Mouse (Mus musculus): Measurements from ENCODE around the gene Fam114a1. TPM values are rescaled to one million over a fixed set of nuclear protein-coding genes. Genes with fewer than 3 reads are reported as not detected.

Fam114a1 gene
- polyA plus RNA-seq, 1 experiment, result 8.1 TPM

DNA sequence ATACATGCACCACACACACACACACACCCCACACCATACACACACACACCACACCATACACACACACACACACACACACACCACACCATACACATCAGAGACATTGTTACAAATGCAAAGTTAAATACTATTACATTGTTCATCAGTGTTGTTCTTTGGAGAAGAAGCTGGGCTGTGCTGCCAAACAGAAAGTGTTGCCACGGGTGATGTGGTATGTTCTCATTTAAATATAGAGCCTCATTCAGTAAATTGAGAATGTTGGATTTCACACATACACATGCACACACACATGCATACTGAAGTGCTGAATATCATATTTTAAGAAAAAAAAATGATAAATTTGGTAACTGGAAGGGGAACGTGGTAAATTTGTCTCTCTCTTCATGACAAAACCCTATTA lies 54.8 kb downstream of the Fam114a1 start:
- H3K27ac ChIP-seq (ENCODE audit: insufficient read depth, low read length), result no peak overlapping the region
- no peak overlapping the region for H3K4me3 ChIP-seq (ENCODE audit: insufficient read depth, low read length)
- peaks cover 8% of the 10 kb centered on the region for H3K4me1 ChIP-seq (ENCODE audit: control insufficient read depth, insufficient read depth, low read length)
- TF ChIP-seq CTCF (IDR thresholded peaks at IDR 0.05; ENCODE audit: extremely low read depth, insufficient read depth, low read length) (no peak), POLR2A (IDR thresholded peaks at IDR 0.05; ENCODE audit: extremely low read depth, insufficient read depth, low read length) (no peak)

GRCm38 (mm10) chr5:65025916-65026315 lies 56.0 kb downstream of the Fam114a1 start:
- Histone ChIP-seq H3K4me3 (ENCODE audit: insufficient read depth, low read length) (no peak overlapping the region), H3K27ac (ENCODE audit: insufficient read depth, low read length) (no peak overlapping the region), H3K4me1 (ENCODE audit: control insufficient read depth, insufficient read depth, low read length) (peaks cover 8% of the 10 kb centered on the region)
- TF ChIP-seq POLR2A (IDR thresholded peaks at IDR 0.05; ENCODE audit: extremely low read depth, insufficient read depth, low read length), result no peak
- TF ChIP-seq CTCF (IDR thresholded peaks at IDR 0.05; ENCODE audit: extremely low read depth, insufficient read depth, low read length), result no peak

- no peak overlapping the region for H3K4me3 ChIP-seq (ENCODE audit: insufficient read depth, low read length)
- TF ChIP-seq POLR2A (IDR thresholded peaks at IDR 0.05; ENCODE audit: extremely low read depth, insufficient read depth, low read length) (no peak), CTCF (IDR thresholded peaks at IDR 0.05; ENCODE audit: extremely low read depth, insufficient read depth, low read length) (no peak)
Observed at GRCm38 (mm10) chr5:65026776-65027175, 56.9 kb downstream of the Fam114a1 start.

DNA sequence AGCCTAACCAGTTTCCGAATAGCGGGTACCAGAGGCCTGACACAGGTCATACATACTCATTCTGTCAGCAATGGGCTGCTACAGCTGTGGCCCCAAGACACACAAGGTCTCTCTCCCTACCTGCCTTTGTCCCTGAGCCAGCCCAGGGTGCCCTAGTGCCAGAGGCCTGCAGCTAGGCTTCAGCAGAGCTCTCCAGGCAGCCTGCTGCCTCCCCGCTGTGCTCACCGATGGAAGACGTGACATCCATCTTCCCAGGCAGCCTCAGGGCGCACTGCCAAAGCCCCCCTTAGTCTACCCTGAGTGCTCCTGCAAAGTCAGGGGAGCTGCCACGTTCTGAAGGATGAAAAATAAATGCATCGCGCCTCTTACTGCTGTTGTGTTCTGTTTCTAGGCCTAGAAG lies 58.1 kb downstream of the Fam114a1 start:
- TF ChIP-seq POLR2A (IDR thresholded peaks at IDR 0.05; ENCODE audit: extremely low read depth, insufficient read depth, low read length) (no peak), CTCF (IDR thresholded peaks at IDR 0.05; ENCODE audit: extremely low read depth, insufficient read depth, low read length) (no peak)
- Histone ChIP-seq H3K27ac (ENCODE audit: insufficient read depth, low read length) (no peak overlapping the region), H3K4me1 (ENCODE audit: control insufficient read depth, insufficient read depth, low read length) (peaks cover 5% of the 10 kb centered on the region; the same call in 1 of the 2 replicates), H3K4me3 (ENCODE audit: insufficient read depth, low read length) (no peak overlapping the region)

More at GRCm38 (mm10) chr5:65026776-65027175, 56.9 kb downstream of the Fam114a1 start:
- no peak overlapping the region for H3K27ac ChIP-seq (ENCODE audit: insufficient read depth, low read length)
- H3K4me1 ChIP-seq (ENCODE audit: control insufficient read depth, insufficient read depth, low read length), result peaks cover 6% of the 10 kb centered on the region

DNA sequence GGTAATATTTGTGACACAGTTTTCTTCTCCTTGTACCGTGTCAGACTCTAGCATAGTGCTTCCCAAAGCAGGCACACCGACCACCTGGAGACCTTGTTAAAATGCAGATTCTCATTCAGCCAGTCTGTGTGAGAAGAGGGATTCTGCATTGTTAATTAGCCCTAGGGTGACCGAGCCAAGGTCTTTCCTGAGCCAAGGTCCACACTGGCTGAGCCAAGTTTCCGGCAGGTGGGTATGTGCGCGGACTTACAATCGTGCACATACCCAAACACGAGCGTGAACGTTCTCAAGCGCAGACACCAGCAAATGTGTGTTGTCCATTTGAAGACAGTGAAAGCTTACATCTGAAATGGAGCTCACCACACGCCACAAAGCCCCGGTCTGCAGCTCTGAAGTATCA lies 66.7 kb downstream of the Fam114a1 start:
- no peak overlapping the region for H3K27ac ChIP-seq (ENCODE audit: insufficient read depth, low read length)
- no peak overlapping the region for H3K4me3 ChIP-seq (ENCODE audit: insufficient read depth, low read length)
- TF ChIP-seq CTCF (IDR thresholded peaks at IDR 0.05; ENCODE audit: extremely low read depth, insufficient read depth, low read length), result no peak
- no peak for TF ChIP-seq POLR2A (IDR thresholded peaks at IDR 0.05; ENCODE audit: extremely low read depth, insufficient read depth, low read length)
- peaks cover 2% of the 10 kb centered on the region; the same call in 1 of the 2 replicates for H3K4me1 ChIP-seq (ENCODE audit: control insufficient read depth, insufficient read depth, low read length)

DNA sequence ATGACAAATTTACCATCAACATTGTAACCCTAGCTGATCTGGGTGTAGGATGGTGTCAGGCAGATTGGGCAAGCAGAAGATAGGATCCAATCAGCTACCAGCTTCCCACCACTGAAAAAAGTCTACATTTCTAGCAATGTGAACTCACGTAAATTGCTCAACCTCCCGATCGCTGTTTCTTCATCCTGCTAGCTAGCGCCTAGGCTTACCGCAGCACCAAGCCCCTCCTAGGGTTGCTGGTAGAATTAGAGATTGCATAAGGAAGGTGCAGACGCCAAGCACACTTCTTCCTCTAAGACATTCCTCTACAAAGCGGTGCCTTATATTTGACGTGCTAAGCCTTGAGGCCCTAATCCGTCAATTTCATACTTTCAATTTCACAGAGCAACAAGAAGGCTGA lies 68.4 kb downstream of the Fam114a1 start:
- H3K27ac ChIP-seq (ENCODE audit: insufficient read depth, low read length), result no peak overlapping the region
- H3K4me1 ChIP-seq (ENCODE audit: control insufficient read depth, insufficient read depth, low read length), result peaks cover 2% of the 10 kb centered on the region; the same call in 1 of the 2 replicates
- H3K4me3 ChIP-seq (ENCODE audit: insufficient read depth, low read length), result no peak overlapping the region
- TF ChIP-seq CTCF (IDR thresholded peaks at IDR 0.05; ENCODE audit: extremely low read depth, insufficient read depth, low read length), result no peak
- no peak for TF ChIP-seq POLR2A (IDR thresholded peaks at IDR 0.05; ENCODE audit: extremely low read depth, insufficient read depth, low read length)

DNA sequence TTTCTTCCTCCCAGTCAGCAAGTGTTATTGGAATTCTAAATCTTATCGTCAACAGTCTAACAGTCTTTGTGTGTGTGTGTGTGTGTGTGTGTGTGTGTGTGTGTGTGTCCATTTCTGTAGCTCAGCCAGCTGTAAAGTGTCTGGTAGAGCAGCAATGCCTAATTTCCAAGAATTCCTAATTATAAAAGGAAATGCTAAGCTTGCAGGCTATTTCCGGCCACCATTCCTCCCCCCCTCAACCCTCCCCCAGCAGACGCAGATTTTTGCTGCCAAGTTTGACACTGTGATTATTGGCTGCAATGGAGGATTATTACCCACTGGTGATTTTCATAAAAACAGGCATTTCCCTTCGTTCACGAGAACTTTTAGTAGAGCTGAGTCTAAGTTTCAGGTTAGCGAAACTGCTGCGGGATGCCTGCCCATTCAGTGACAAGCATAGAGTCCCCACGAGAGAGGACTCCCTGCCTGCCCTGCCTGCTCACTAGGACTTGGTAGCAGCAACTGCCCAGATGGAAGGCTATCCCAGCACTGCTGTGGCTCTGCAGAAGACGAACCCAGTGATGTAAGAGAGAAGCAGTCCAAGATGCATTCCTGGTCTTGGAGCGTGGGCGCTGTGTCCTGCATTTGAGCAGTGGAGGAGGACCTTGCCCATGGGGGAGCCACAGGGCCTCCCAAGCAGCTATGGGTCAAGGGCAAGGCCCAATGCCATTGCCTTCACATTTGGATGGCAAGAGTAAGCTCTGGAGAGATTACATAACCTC lies 69.1 kb downstream of the Fam114a1 start:
- TF ChIP-seq CTCF (IDR thresholded peaks at IDR 0.05; ENCODE audit: extremely low read depth, insufficient read depth, low read length) (no peak), POLR2A (IDR thresholded peaks at IDR 0.05; ENCODE audit: extremely low read depth, insufficient read depth, low read length) (no peak)
- peaks cover 2% of the 10 kb centered on the region; the same call in 1 of the 2 replicates for H3K4me1 ChIP-seq (ENCODE audit: control insufficient read depth, insufficient read depth, low read length)
- 0 out of 2 replicates have a peak overlapping the region, but pooled peaks have one; percentile 3 for H3K27ac ChIP-seq (ENCODE audit: insufficient read depth, low read length)
- no peak overlapping the region for H3K4me3 ChIP-seq (ENCODE audit: insufficient read depth, low read length)

- Histone ChIP-seq H3K27ac (ENCODE audit: insufficient read depth, low read length) (no peak overlapping the region), H3K4me3 (ENCODE audit: insufficient read depth, low read length) (no peak overlapping the region), H3K4me1 (ENCODE audit: control insufficient read depth, insufficient read depth, low read length) (peaks cover 2% of the 10 kb centered on the region; the same call in 1 of the 2 replicates)
- TF ChIP-seq CTCF (IDR thresholded peaks at IDR 0.05; ENCODE audit: extremely low read depth, insufficient read depth, low read length) (0 out of 2 replicates have a peak, but pooled peaks have one; percentile 9), POLR2A (IDR thresholded peaks at IDR 0.05; ENCODE audit: extremely low read depth, insufficient read depth, low read length) (no peak)
Observed at GRCm38 (mm10) chr5:65040463-65040862, 70.6 kb downstream of the Fam114a1 start.

GRCm38 (mm10) chr5:65043407-65043895 lies 73.6 kb downstream of the Fam114a1 start:
- TF ChIP-seq POLR2A (IDR thresholded peaks at IDR 0.05; ENCODE audit: extremely low read depth, insufficient read depth, low read length), result no peak
- TF ChIP-seq CTCF (IDR thresholded peaks at IDR 0.05; ENCODE audit: extremely low read depth, insufficient read depth, low read length), result no peak
- Histone ChIP-seq H3K27ac (ENCODE audit: insufficient read depth, low read length) (no peak overlapping the region), H3K4me1 (ENCODE audit: control insufficient read depth, insufficient read depth, low read length) (peaks cover 2% of the 10 kb centered on the region; the same call in 1 of the 2 replicates), H3K4me3 (ENCODE audit: insufficient read depth, low read length) (no peak overlapping the region)
